Mouse (Mus musculus): ENCODE data around the gene Sh3yl1. TPM values are rescaled to one million over a fixed set of nuclear protein-coding genes. Genes with fewer than 3 reads are reported as not detected.

The Sh3yl1 gene
- polyA plus RNA-seq, 1 experiment: 6.8 TPM

DNA sequence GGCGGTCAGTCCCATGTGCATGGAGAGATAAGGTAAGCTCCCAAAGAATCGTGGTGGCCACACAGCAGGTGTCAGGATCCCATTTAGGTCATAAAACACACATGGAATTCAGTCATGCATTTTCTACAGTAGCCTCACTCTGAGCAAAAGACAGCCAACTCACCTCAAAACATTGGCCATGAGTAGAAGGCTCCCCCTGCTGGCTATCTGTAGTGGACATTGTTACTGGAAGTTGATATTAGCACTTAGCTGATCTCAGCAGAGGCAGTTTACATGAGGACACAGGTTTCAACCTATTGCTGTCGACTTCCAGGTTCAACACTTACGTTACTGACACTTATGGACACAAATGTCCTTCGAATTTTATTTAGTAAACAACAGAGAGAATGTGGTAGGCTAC lies 21.4 kb upstream of the Sh3yl1 start:
- Histone ChIP-seq H3K27ac (ENCODE audit: insufficient read depth, low read length) (no peak overlapping the region), H3K4me3 (ENCODE audit: insufficient read depth, low read length) (no peak overlapping the region), H3K4me1 (ENCODE audit: control insufficient read depth, insufficient read depth, low read length) (no peaks in the 10 kb centered on the region)
- TF ChIP-seq CTCF (IDR thresholded peaks at IDR 0.05; ENCODE audit: borderline replicate concordance, insufficient read depth, low read length) (no peak), POLR2A (IDR thresholded peaks at IDR 0.05; ENCODE audit: low read depth, low read length) (no peak)

DNA sequence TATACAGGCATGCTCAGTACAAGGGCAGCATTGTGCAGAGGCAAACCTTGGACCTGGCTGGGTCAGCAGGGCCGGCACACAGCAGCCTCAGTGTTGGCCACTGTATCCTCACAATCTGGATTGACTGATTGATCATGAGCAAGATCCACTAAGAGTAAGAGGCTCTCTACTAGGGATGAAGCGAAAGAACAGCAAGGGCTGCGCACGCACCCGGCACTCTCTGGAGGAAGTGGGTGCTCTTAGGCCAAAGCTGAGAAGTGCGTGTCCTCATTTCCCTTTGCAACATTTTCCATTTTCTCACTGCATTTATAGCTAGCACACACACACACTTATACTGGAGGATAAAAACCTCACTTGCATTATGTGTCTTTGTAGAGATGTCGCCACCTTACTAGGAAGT lies 20.0 kb upstream of the Sh3yl1 start:
- Histone ChIP-seq H3K27ac (ENCODE audit: insufficient read depth, low read length) (no peak overlapping the region), H3K4me3 (ENCODE audit: insufficient read depth, low read length) (no peak overlapping the region), H3K4me1 (ENCODE audit: control insufficient read depth, insufficient read depth, low read length) (no peaks in the 10 kb centered on the region)
- TF ChIP-seq POLR2A (IDR thresholded peaks at IDR 0.05; ENCODE audit: low read depth, low read length) (no peak), CTCF (IDR thresholded peaks at IDR 0.05; ENCODE audit: borderline replicate concordance, insufficient read depth, low read length) (no peak)

DNA sequence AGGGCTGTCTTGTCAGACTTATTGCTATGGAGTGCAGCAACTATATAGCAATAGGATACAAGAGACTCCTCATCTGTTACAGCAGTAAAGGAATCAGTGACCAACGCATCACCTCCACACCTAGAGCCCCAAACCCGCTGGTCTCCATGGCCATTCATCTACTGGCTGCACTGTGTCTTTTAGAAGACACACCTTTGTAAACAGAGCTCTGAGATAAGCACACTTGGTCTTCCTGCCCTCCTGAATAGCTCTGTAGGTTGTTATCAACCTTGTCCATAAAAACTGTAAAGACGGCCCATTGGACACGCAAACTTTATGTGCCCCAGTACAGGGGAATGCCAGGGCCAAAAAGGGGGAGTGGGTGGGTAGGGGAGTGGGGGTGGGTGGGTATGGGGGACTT lies 14.4 kb upstream of the Sh3yl1 start:
- no peak overlapping the region for H3K27ac ChIP-seq (ENCODE audit: insufficient read depth, low read length)
- TF ChIP-seq POLR2A (IDR thresholded peaks at IDR 0.05; ENCODE audit: low read depth, low read length): no peak
- TF ChIP-seq CTCF (IDR thresholded peaks at IDR 0.05; ENCODE audit: borderline replicate concordance, insufficient read depth, low read length): no peak
- no peak overlapping the region for H3K4me3 ChIP-seq (ENCODE audit: insufficient read depth, low read length)
- no peaks in the 10 kb centered on the region for H3K4me1 ChIP-seq (ENCODE audit: control insufficient read depth, insufficient read depth, low read length)

DNA sequence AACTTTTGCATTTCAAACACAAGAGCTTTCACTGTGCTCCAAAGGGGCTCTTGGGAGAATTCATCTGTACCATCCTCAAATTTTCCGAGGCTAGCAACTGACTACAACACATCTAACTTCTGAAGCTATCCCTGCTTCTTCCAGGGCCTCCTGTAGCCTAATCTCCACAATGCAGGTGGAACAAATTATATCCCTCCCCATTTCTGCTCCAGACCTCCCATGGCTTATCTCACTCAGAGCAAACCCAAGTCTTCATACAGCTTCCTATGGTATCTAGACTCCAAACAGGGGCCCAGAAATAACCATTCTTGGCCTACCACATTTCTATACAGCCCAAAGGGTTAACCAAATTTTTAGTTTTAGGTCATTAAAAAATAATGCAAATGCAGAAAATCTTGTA lies 2.8 kb upstream of the Sh3yl1 start:
- Histone ChIP-seq H3K4me3 (ENCODE audit: insufficient read depth, low read length) (no peak overlapping the region), H3K4me1 (ENCODE audit: control insufficient read depth, insufficient read depth, low read length) (no peaks in the 10 kb centered on the region), H3K27ac (ENCODE audit: insufficient read depth, low read length) (no peak overlapping the region)
- TF ChIP-seq CTCF (IDR thresholded peaks at IDR 0.05; ENCODE audit: borderline replicate concordance, insufficient read depth, low read length) (no peak), POLR2A (IDR thresholded peaks at IDR 0.05; ENCODE audit: low read depth, low read length) (no peak)

DNA sequence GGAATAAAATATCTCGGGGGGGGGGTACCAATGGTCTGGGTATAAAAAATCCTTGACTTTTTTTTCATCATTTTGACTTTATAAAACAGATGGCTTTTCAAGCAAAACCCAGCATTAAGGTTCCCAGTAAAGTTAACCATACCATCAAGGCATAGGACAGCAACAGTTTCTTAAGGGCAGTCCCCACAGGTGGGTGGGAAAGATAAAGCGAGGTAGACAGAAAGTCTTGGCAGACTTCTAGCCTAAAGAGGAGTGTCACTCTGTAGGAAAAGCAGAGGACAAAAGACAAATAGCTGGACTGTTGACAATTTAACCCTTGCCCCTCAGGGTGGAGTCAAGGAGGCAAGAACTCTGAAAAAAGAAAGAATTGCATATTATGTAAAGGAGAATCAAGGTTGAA lies 1.6 kb upstream of the Sh3yl1 start:
- no peak overlapping the region for H3K27ac ChIP-seq (ENCODE audit: insufficient read depth, low read length)
- H3K4me3 ChIP-seq (ENCODE audit: insufficient read depth, low read length): no peak overlapping the region
- TF ChIP-seq CTCF (IDR thresholded peaks at IDR 0.05; ENCODE audit: borderline replicate concordance, insufficient read depth, low read length) (no peak), POLR2A (IDR thresholded peaks at IDR 0.05; ENCODE audit: low read depth, low read length) (no peak)
- H3K4me1 ChIP-seq (ENCODE audit: control insufficient read depth, insufficient read depth, low read length): no peaks in the 10 kb centered on the region

DNA sequence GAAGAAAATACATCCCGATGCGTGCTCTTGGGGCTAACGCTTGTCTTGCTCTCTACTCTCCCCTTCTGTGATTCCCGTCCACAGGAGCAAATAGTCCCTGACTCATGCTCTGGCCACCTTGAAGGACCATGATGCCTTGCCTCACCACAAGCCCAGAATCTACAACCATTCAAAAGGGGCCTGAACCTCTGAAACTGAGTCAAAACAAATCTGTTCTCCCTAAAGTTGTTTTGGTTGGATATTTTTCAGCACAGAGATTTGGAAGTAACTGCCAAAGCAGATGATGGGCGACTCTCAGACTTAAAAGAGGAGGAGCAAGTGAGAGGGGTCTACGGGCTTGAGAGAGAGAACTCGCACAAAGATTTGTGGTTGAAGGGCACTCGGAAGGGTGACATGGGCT lies 608 bp upstream of the Sh3yl1 start:
- no peaks in the 10 kb centered on the region for H3K4me1 ChIP-seq (ENCODE audit: control insufficient read depth, insufficient read depth, low read length)
- H3K4me3 ChIP-seq (ENCODE audit: insufficient read depth, low read length): peak overlapping the region; percentile 85
- H3K27ac ChIP-seq (ENCODE audit: insufficient read depth, low read length): peak overlapping the region; percentile 34
- no peak for TF ChIP-seq CTCF (IDR thresholded peaks at IDR 0.05; ENCODE audit: borderline replicate concordance, insufficient read depth, low read length)
- no peak; the same call in 1 of the 2 replicates for TF ChIP-seq POLR2A (IDR thresholded peaks at IDR 0.05; ENCODE audit: low read depth, low read length)

DNA sequence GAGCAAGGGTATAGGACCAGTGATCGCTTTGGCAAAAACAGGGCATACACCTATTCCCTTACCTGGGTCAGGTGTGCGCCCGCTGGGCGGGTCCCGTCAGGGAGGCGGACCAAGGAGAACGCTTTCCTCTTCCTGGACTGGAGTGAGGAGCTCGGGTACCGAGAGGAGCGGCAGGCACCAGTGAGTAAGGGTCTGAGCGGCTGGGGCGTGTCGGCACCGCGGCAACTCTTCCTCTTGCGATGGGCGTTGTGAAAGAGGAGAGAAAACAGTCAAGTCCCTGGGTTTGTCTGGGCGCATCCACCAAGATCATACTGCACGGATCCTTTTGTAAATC lies 547 bp downstream of the Sh3yl1 start:
- Histone ChIP-seq H3K4me1 (ENCODE audit: control insufficient read depth, insufficient read depth, low read length) (no peaks in the 10 kb centered on the region), H3K4me3 (ENCODE audit: insufficient read depth, low read length) (peak overlapping the region; percentile 78), H3K27ac (ENCODE audit: insufficient read depth, low read length) (no peak overlapping the region)
- TF ChIP-seq POLR2A (IDR thresholded peaks at IDR 0.05; ENCODE audit: low read depth, low read length): no peak
- no peak for TF ChIP-seq CTCF (IDR thresholded peaks at IDR 0.05; ENCODE audit: borderline replicate concordance, insufficient read depth, low read length)

DNA sequence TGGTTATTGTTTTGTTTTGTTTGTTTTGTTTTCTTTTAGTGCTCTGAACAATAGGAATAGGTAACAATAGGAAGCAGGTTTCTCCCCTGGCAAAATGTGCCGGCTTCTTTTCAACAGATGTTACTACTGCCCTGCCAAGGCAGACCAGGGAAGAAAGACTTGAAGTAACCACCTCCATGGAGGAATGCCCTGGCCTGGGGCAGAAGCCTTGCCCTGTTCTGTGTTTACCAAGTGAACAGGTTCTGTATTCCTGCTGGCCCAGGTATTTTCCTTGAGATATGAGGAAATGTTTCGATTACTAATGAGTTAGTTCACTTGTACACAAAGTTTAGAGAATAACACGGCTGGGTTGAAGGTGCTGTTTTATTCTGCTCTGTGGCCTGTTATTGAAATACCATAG lies 1.4 kb downstream of the Sh3yl1 start:
- Histone ChIP-seq H3K4me3 (ENCODE audit: insufficient read depth, low read length) (no peak overlapping the region), H3K4me1 (ENCODE audit: control insufficient read depth, insufficient read depth, low read length) (no peaks in the 10 kb centered on the region), H3K27ac (ENCODE audit: insufficient read depth, low read length) (no peak overlapping the region)
- TF ChIP-seq CTCF (IDR thresholded peaks at IDR 0.05; ENCODE audit: borderline replicate concordance, insufficient read depth, low read length): no peak

DNA sequence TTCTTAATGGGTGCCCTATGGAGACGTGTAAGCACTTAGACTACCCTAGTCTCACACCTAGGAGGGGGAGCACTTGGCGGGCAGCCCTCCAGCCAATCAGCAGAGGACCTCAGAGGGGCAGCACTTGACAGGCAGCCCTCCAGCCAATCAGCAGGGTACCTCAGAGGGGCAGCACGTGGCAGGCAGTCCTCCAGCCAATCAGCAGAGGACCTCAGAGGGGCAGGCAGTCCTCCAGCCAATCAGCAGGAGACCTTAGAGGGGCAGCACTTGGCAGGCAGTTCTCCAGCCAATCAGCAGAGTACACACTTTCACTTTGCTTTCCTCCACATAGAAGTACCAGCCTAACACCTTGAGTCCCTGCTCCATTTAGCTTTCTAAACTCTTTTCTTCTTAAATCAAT lies 10.9 kb downstream of the Sh3yl1 start:
- H3K4me3 ChIP-seq (ENCODE audit: insufficient read depth, low read length): no peak overlapping the region
- H3K27ac ChIP-seq (ENCODE audit: insufficient read depth, low read length): no peak overlapping the region
- H3K4me1 ChIP-seq (ENCODE audit: control insufficient read depth, insufficient read depth, low read length): no peaks in the 10 kb centered on the region
- TF ChIP-seq POLR2A (IDR thresholded peaks at IDR 0.05; ENCODE audit: low read depth, low read length) (no peak), CTCF (IDR thresholded peaks at IDR 0.05; ENCODE audit: borderline replicate concordance, insufficient read depth, low read length) (no peak)

DNA sequence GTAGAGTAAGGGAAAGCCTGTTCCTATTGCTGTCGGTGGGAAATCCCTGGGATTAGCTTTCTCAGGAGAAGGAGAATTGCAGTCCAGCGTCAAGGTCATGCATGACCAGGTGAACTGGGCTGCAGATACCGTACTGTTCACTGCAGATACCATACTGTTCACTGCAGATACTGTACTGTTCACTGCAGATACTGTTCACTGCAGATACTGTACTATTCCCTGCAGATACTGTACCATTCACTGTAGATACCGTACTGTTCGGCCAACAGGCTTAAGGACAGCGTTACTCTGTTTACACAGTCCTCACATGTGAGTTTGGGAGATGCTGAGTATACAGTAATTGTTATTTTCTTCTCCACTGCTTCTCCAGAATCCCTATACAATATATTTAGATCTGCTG lies 16.7 kb downstream of the Sh3yl1 start:
- no peaks in the 10 kb centered on the region for H3K4me1 ChIP-seq (ENCODE audit: control insufficient read depth, insufficient read depth, low read length)
- H3K27ac ChIP-seq (ENCODE audit: insufficient read depth, low read length): no peak overlapping the region
- no peak overlapping the region for H3K4me3 ChIP-seq (ENCODE audit: insufficient read depth, low read length)
- no peak for TF ChIP-seq POLR2A (IDR thresholded peaks at IDR 0.05; ENCODE audit: low read depth, low read length)
- no peak for TF ChIP-seq CTCF (IDR thresholded peaks at IDR 0.05; ENCODE audit: borderline replicate concordance, insufficient read depth, low read length)

DNA sequence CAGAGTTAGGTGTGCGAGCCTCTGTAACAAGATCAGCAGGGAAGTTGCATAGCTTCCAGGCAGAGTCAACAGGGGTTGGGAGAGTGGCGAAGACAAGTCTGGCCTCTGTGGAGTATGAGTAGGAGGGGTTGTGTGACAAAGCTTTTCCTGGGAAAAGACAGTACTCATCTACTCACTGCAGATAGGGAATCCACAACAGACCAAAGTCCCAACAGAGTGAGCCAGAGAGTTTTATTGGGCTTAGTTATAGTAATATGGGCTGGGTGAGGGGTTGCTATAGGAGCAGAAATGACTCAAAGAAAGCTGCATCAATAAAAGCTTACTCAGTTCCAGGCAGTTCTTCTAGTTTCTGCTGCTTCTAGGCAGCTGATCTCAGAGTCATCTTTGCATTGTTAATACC lies 21.8 kb downstream of the Sh3yl1 start:
- H3K4me1 ChIP-seq (ENCODE audit: control insufficient read depth, insufficient read depth, low read length): no peaks in the 10 kb centered on the region
- H3K4me3 ChIP-seq (ENCODE audit: insufficient read depth, low read length): no peak overlapping the region
- no peak overlapping the region for H3K27ac ChIP-seq (ENCODE audit: insufficient read depth, low read length)
- no peak for TF ChIP-seq CTCF (IDR thresholded peaks at IDR 0.05; ENCODE audit: borderline replicate concordance, insufficient read depth, low read length)
- no peak for TF ChIP-seq POLR2A (IDR thresholded peaks at IDR 0.05; ENCODE audit: low read depth, low read length)

All from embryonic fibroblast, embryonic 13.5 days (primary cell).